Mouse (Mus musculus) hindbrain, embryonic 16.5 days (tissue): ENCODE results near the gene Ncoa4. TPM values are rescaled to one million over a fixed set of nuclear protein-coding genes. Genes with fewer than 3 reads are reported as not detected.

Experiments
- ATAC-seq: fragments of 200-750 bp; cut with Nextera tagmentation; 2 replicates; pipeline ENCODE4 v1.8.0; 2017; ENCODE audit warnings: moderate TSS enrichment, moderate library complexity
- H3K27ac ChIP-seq: fragments of 300-500 bp; sonication (generic); 2 replicates; pipeline ENCODE4 v1.5.1; 2014; ENCODE audit warnings: low read depth, mild to moderate bottlenecking, control low read depth, low read length, moderate library complexity
- H3K27me3 ChIP-seq: fragments of 300-500 bp; sonication (generic); replicated peaks from 2 replicates; pipeline ENCODE4 v1.6.1; 2014; ENCODE audit warnings: low read length; ENCODE audit not compliant: control insufficient read depth, insufficient read depth
- H3K36me3 ChIP-seq: fragments of 300-500 bp; sonication (generic); 2 replicates; pipeline ENCODE4 v1.6.1; 2014; ENCODE audit warnings: mild to moderate bottlenecking, low read length, moderate library complexity, mixed read lengths; ENCODE audit not compliant: control insufficient read depth, insufficient read depth
- H3K4me1 ChIP-seq: fragments of 300-500 bp; sonication (generic); 2 replicates; pipeline ENCODE4 v1.6.1; 2014; ENCODE audit warnings: low read depth, low read length; ENCODE audit not compliant: control insufficient read depth, insufficient read depth
- H3K4me2 ChIP-seq: fragments of 300-500 bp; sonication (generic); 2 replicates; pipeline ENCODE4 v1.6.1; 2014; ENCODE audit warnings: mild to moderate bottlenecking, low read length, control low read depth, moderate library complexity
- H3K4me3 ChIP-seq: fragments of 300-500 bp; sonication (generic); 2 replicates; pipeline ENCODE4 v1.5.1; 2014; ENCODE audit warnings: mild to moderate bottlenecking, low read length, control low read depth, moderate library complexity
- H3K9ac ChIP-seq: fragments of 300-500 bp; sonication (generic); 2 replicates; pipeline ENCODE4 v1.6.1; 2014; ENCODE audit warnings: low read depth, mild to moderate bottlenecking, control low read depth, low read length, moderate library complexity
- H3K9me3 ChIP-seq: fragments of 300-500 bp; sonication (generic); 2 replicates; pipeline ENCODE4 v1.6.1; 2014; ENCODE audit warnings: mild to moderate bottlenecking, low read length, moderate library complexity; ENCODE audit not compliant: control insufficient read depth
- WGBS: fragments of 180-500 bp; shearing (Covaris S2); extraction: QIAGEN DNeasy Blood & Tissue Kit; methylation state at CpG from one replicate; pipeline ENCODE4 v1.1.7; 2014; 5-methylcytosine and 5-hydroxymethylcytosine counted together
- polyA plus RNA-seq: library from polyadenylated mRNA; unstranded; fragments of >200 nt; fragmentation: Nextera tagmentation; extraction: Ambion mirVana; gene quantifications from 2 replicates; pipeline ENCODE4 v1.2.1, GENCODE M21; 2015

Gene Ncoa4
- polyA plus RNA-seq, 1 experiment from 2014 or later = 104 TPM

DNA sequence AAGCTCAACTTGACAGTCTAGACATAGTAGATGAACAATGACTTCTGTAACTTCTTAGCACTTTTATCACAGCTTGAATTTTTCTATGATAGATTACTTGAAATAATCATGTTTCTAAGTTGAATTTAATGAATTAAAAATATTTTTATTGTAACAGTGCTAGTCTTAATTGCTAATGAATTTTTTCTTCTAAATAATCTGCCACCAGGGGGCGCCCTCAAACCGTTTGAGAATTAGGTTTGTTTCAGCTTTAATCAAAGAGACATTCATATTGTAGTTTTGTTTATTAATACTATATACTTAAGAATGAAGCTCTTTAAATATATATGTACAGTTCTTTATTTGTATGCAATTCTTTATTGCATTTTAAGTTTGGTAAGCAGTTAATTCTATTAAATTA is 69.3 kb downstream of the Ncoa4 start:
- no peak overlapping the region for H3K4me3 ChIP-seq
- no peak overlapping the region for H3K4me2 ChIP-seq
- no peaks in the 10 kb centered on the region for H3K27me3 ChIP-seq
- no peak overlapping the region for H3K27ac ChIP-seq
- H3K9ac ChIP-seq = no peak overlapping the region
- ATAC-seq = no peak
- WGBS = under 1% methylated on average over 2 of the region's 2 CpGs
- H3K4me1 ChIP-seq = no peaks in the 10 kb centered on the region
- H3K36me3 ChIP-seq = peaks cover 3% of the 10 kb centered on the region; the same call in 1 of the 2 replicates
- no peaks in the 10 kb centered on the region for H3K9me3 ChIP-seq

Other genes starting within 250 kb of the Ncoa4 start
- 1.1 and 1.4 TPM in 2 replicates for gene Galnt15, start 130.9 kb upstream of the Ncoa4 start, polyA plus RNA-seq
- 21.7 and 29.0 TPM in 2 replicates for gene Oxnad1, start 74.5 kb upstream of the Ncoa4 start, polyA plus RNA-seq
- 68.9 and 72.9 TPM in 2 replicates for gene Dph3, start 74.1 kb upstream of the Ncoa4 start, polyA plus RNA-seq
- not detected in 2 replicates for gene Msmb, start 17.8 kb upstream of the Ncoa4 start, polyA plus RNA-seq
- 221 and 231 TPM in 2 replicates for gene Timm23, start 42.0 kb downstream of the Ncoa4 start, polyA plus RNA-seq
- 26.8 and 30.0 TPM in 2 replicates for gene Parg, start 42.1 kb downstream of the Ncoa4 start, polyA plus RNA-seq
- 20.9 and 24.6 TPM in 2 replicates for gene Ogdhl, start 162.2 kb downstream of the Ncoa4 start, polyA plus RNA-seq
- gene 1700024G13Rik, start 228.5 kb downstream of the Ncoa4 start, polyA plus RNA-seq = 0.74 and 0.95 TPM in 2 replicates